Mouse (Mus musculus) hindbrain, postnatal 0 days (tissue): ENCODE data around the gene Unc45b. TPM values are rescaled to one million over a fixed set of nuclear protein-coding genes. Genes with fewer than 3 reads are reported as not detected.
A peak's percentile ranks its signal among the peaks of the same experiment; 100 is the strongest.

ENCODE experiments used
- ATAC-seq: fragments of 200-750 bp; cut with Nextera tagmentation; 2 replicates; pipeline ENCODE4 v1.8.0; 2017; ENCODE audit warnings: mild to moderate bottlenecking, moderate TSS enrichment, moderate library complexity
- DNase-seq: peaks from one replicate; pipeline ENCODE4 v3.0.0-alpha.2; 2015; ENCODE audit warnings: low spot score
- H3K27ac ChIP-seq: fragments of 300-500 bp; sonication (generic); 2 replicates; pipeline ENCODE4 v1.5.1; 2014; ENCODE audit warnings: mild to moderate bottlenecking
- H3K27me3 ChIP-seq: fragments of 300-500 bp; sonication (generic); 2 replicates; pipeline ENCODE4 v1.6.1; 2014; ENCODE audit warnings: low read length, mixed read lengths; ENCODE audit not compliant: insufficient read depth
- H3K36me3 ChIP-seq: fragments of 300-500 bp; sonication (generic); 2 replicates; pipeline ENCODE4 v1.6.1; 2014; ENCODE audit warnings: low read length, mixed read lengths; ENCODE audit not compliant: insufficient read depth
- H3K4me1 ChIP-seq: fragments of 300-500 bp; sonication (generic); 2 replicates; pipeline ENCODE4 v1.6.1; 2014; ENCODE audit warnings: antibody characterized with exemption, low read length, mixed read lengths; ENCODE audit not compliant: insufficient read depth
- H3K4me2 ChIP-seq: fragments of 300-500 bp; sonication (generic); 2 replicates; pipeline ENCODE4 v1.6.1; 2014; ENCODE audit warnings: low read depth, mild to moderate bottlenecking, low read length, moderate library complexity, mixed read lengths
- H3K4me3 ChIP-seq: fragments of 300-500 bp; sonication (generic); 2 replicates; pipeline ENCODE4 v1.5.1; 2014; ENCODE audit warnings: low read length
- H3K9ac ChIP-seq: fragments of 300-500 bp; sonication (generic); replicated peaks from 2 replicates; pipeline ENCODE4 v1.6.1; 2014; ENCODE audit warnings: mild to moderate bottlenecking, low read length, moderate library complexity, mixed read lengths
- H3K9me3 ChIP-seq: fragments of 300-500 bp; sonication (generic); 2 replicates; pipeline ENCODE4 v1.6.1; 2016; ENCODE audit warnings: low read length, mixed read lengths
- CTCF ChIP-seq: IDR thresholded peaks from 2 replicates; pipeline ENCODE4 v1.5.1; 2016; ENCODE audit warnings: antibody characterized with exemption, control low read depth, low read depth
- WGBS: fragments of 180-500 bp; shearing (Covaris S2); extraction: QIAGEN DNeasy Blood & Tissue Kit; methylation state at CpG from one replicate; pipeline ENCODE4 v1.1.7; 2014; 5-methylcytosine and 5-hydroxymethylcytosine counted together
- polyA plus RNA-seq: library from polyadenylated mRNA; unstranded; fragments of >200 nt; fragmentation: Nextera tagmentation; extraction: Ambion mirVana; gene quantifications from 2 replicates; pipeline ENCODE4 v1.2.1, GENCODE M21; 2015
- total RNA-seq: library from RNA; depleted of rRNA; stranded (reverse); fragments of >200 nt; gene quantifications from 2 replicates; pipeline ENCODE4 v1.2.3, GENCODE M21; 2014

Gene Unc45b
- total and polyA plus RNA-seq, 2 experiments from 2014 or later, result 0.42 to 2.4 TPM

GRCm38 (mm10) chr11:82952612-82953542 lies 42.5 kb downstream of the Unc45b start:
- Histone ChIP-seq H3K4me1 (no peaks in the 10 kb centered on the region), H3K9me3 (no peaks in the 10 kb centered on the region), H3K4me2 (0 out of 2 replicates have a peak overlapping the region, but pooled peaks have one; percentile 21), H3K4me3 (peak overlapping the region; percentile 26; the same call in 1 of the 2 replicates), H3K27me3 (peaks cover 22% of the 10 kb centered on the region), H3K9ac (no peak overlapping the region), H3K27ac (no peak overlapping the region), H3K36me3 (no peaks in the 10 kb centered on the region)
- no peak for TF ChIP-seq CTCF
- ATAC-seq (no peak), DNase-seq (no peak)
- WGBS, result 73% methylated on average over 9 of the region's 9 CpGs

- no peak overlapping the region for H3K9ac ChIP-seq
- no peak overlapping the region for H3K4me3 ChIP-seq
- WGBS, result 80% methylated on average over 6 of the region's 6 CpGs
- no peaks in the 10 kb centered on the region for H3K36me3 ChIP-seq
- no peaks in the 10 kb centered on the region for H3K9me3 ChIP-seq
- no peak for TF ChIP-seq CTCF
- ATAC-seq (no peak), DNase-seq (no peak)
- H3K27me3 ChIP-seq, result peaks cover 22% of the 10 kb centered on the region
- no peak overlapping the region for H3K27ac ChIP-seq
- H3K4me1 ChIP-seq, result no peaks in the 10 kb centered on the region
- H3K4me2 ChIP-seq, result no peak overlapping the region
These were observed 44.3 kb downstream of the Unc45b start for GRCm38 (mm10) chr11:82954631-82955030.

- no peak for DNase-seq
- Histone ChIP-seq H3K4me1 (no peaks in the 10 kb centered on the region), H3K9me3 (no peaks in the 10 kb centered on the region), H3K27ac (no peak overlapping the region), H3K4me2 (no peak overlapping the region), H3K9ac (no peak overlapping the region), H3K4me3 (no peak overlapping the region), H3K36me3 (no peaks in the 10 kb centered on the region), H3K27me3 (peaks cover 8% of the 10 kb centered on the region)
- ATAC-seq, result no peak
- 74% methylated on average over 10 of the region's 10 CpGs for WGBS
- no peak for TF ChIP-seq CTCF
These were observed 46.6 kb downstream of the Unc45b start for GRCm38 (mm10) chr11:82956925-82957324.

- H3K4me1 ChIP-seq, result no peaks in the 10 kb centered on the region
- WGBS, result 14% methylated on average over 4 of the region's 4 CpGs
- no peak overlapping the region for H3K4me2 ChIP-seq
- 0 out of 2 replicates have a peak, but pooled peaks cover 4% of the 10 kb centered on the region for H3K27me3 ChIP-seq
- no peaks in the 10 kb centered on the region for H3K36me3 ChIP-seq
- H3K27ac ChIP-seq, result no peak overlapping the region
- no peak overlapping the region for H3K9ac ChIP-seq
- H3K9me3 ChIP-seq, result no peaks in the 10 kb centered on the region
- peak; percentile 48 for DNase-seq
- ATAC-seq, result no peak
- H3K4me3 ChIP-seq, result no peak overlapping the region
- TF ChIP-seq CTCF, result peak; percentile 80
These were observed 49.3 kb downstream of the Unc45b start for GRCm38 (mm10) chr11:82959613-82960012.

- ATAC-seq (no peak), DNase-seq (no peak)
- Histone ChIP-seq H3K4me3 (no peak overlapping the region), H3K9me3 (no peaks in the 10 kb centered on the region), H3K9ac (no peak overlapping the region), H3K36me3 (no peaks in the 10 kb centered on the region), H3K4me1 (no peaks in the 10 kb centered on the region), H3K27me3 (no peaks in the 10 kb centered on the region), H3K4me2 (no peak overlapping the region), H3K27ac (no peak overlapping the region)
- 78% methylated on average over 2 of the region's 2 CpGs for WGBS
- no peak for TF ChIP-seq CTCF
These were observed 51.4 kb downstream of the Unc45b start for GRCm38 (mm10) chr11:82961743-82962142.

- ATAC-seq (no peak), DNase-seq (no peak)
- Histone ChIP-seq H3K9me3 (no peaks in the 10 kb centered on the region), H3K27ac (no peak overlapping the region), H3K4me3 (no peak overlapping the region), H3K4me2 (no peak overlapping the region), H3K36me3 (no peaks in the 10 kb centered on the region), H3K27me3 (no peaks in the 10 kb centered on the region), H3K9ac (no peak overlapping the region), H3K4me1 (no peaks in the 10 kb centered on the region)
- TF ChIP-seq CTCF, result no peak
- WGBS, result 90% methylated on average over 8 of the region's 8 CpGs
These were observed 51.9 kb downstream of the Unc45b start for GRCm38 (mm10) chr11:82962215-82962614.
